Mouse (Mus musculus): ENCODE results near the gene A4galt. TPM values are rescaled to one million over a fixed set of nuclear protein-coding genes. Genes with fewer than 3 reads are reported as not detected.
"Not testable (repeated sequence)": the region's sequence is repeated elsewhere in the genome, so short reads cannot be mapped to it uniquely, and the experiment has no call there.

The A4galt gene
- total RNA-seq, 2 experiments from 2014 or later = not detected

GRCm38 (mm10) chr15:83269985-83270384, 18.4 kb upstream of the A4galt start:
- ATAC-seq (replicated peaks; ENCODE audit: poor library complexity) = not testable (repeated sequence)

- not testable (repeated sequence) for ATAC-seq (replicated peaks; ENCODE audit: poor library complexity)
Observed at GRCm38 (mm10) chr15:83268428-83268827, 16.9 kb upstream of the A4galt start.

GRCm38 (mm10) chr15:83265269-83265668, 13.7 kb upstream of the A4galt start:
- ATAC-seq (replicated peaks; ENCODE audit: poor library complexity) = no peak

GRCm38 (mm10) chr15:83263405-83263804, 11.8 kb upstream of the A4galt start:
- no peak for ATAC-seq (replicated peaks; ENCODE audit: poor library complexity)

GRCm38 (mm10) chr15:83257906-83258305, 6.3 kb upstream of the A4galt start:
- ATAC-seq (replicated peaks; ENCODE audit: poor library complexity) = no peak

- ATAC-seq (replicated peaks; ENCODE audit: poor library complexity) = no peak
Observed at GRCm38 (mm10) chr15:83256491-83256890, 4.9 kb upstream of the A4galt start.

- ATAC-seq (replicated peaks; ENCODE audit: poor library complexity) = no peak
Observed at GRCm38 (mm10) chr15:83255944-83256343, 4.4 kb upstream of the A4galt start.

- no peak for ATAC-seq (replicated peaks; ENCODE audit: poor library complexity)
Observed at GRCm38 (mm10) chr15:83255191-83255782, 3.7 kb upstream of the A4galt start.

- peak; percentile 55; the same call in 1 of the 2 replicates for ATAC-seq (replicated peaks; ENCODE audit: poor library complexity)
Observed at GRCm38 (mm10) chr15:83254372-83255070, 2.9 kb upstream of the A4galt start.

- ATAC-seq (replicated peaks; ENCODE audit: poor library complexity) = no peak
Observed at GRCm38 (mm10) chr15:83252060-83252459, 486 bp upstream of the A4galt start.

- no peak for ATAC-seq (replicated peaks; ENCODE audit: poor library complexity)
Observed at GRCm38 (mm10) chr15:83250651-83251175, 861 bp downstream of the A4galt start.

GRCm38 (mm10) chr15:83249535-83250287, 1.9 kb downstream of the A4galt start:
- no peak for ATAC-seq (replicated peaks; ENCODE audit: poor library complexity)

- no peak for ATAC-seq (replicated peaks; ENCODE audit: poor library complexity)
Observed at GRCm38 (mm10) chr15:83248236-83248844, 3.2 kb downstream of the A4galt start.

- ATAC-seq (replicated peaks; ENCODE audit: poor library complexity) = no peak
Observed at GRCm38 (mm10) chr15:83244371-83244770, 7.2 kb downstream of the A4galt start.

GRCm38 (mm10) chr15:83241961-83242680, 9.5 kb downstream of the A4galt start:
- no peak for ATAC-seq (replicated peaks; ENCODE audit: poor library complexity)

- no peak for ATAC-seq (replicated peaks; ENCODE audit: poor library complexity)
Observed at GRCm38 (mm10) chr15:83241497-83241896, 10.1 kb downstream of the A4galt start.

GRCm38 (mm10) chr15:83237460-83238243, 13.9 kb downstream of the A4galt start:
- ATAC-seq (replicated peaks; ENCODE audit: poor library complexity) = no peak

GRCm38 (mm10) chr15:83236824-83237223, 14.8 kb downstream of the A4galt start:
- no peak for ATAC-seq (replicated peaks; ENCODE audit: poor library complexity)

- no peak for ATAC-seq (replicated peaks; ENCODE audit: poor library complexity)
Observed at GRCm38 (mm10) chr15:83233219-83233992, 18.2 kb downstream of the A4galt start.

Measured in megakaryocyte progenitor cell, adult 5-6 weeks (primary cell).